Mouse (Mus musculus): ENCODE measurements around the gene Arfgef2. TPM values are rescaled to one million over a fixed set of nuclear protein-coding genes. Genes with fewer than 3 reads are reported as not detected.

Gene Arfgef2
- 4.1 and 4.2 TPM in 2 replicates for polyA plus RNA-seq (2015; fragmentation: Nextera tagmentation; extraction: Ambion mirVana)

- no peaks in the 10 kb centered on the region for H3K9me3 ChIP-seq (replicated peaks; ENCODE audit: control insufficient read depth, low read length)
- peak within 1 kb of the TSS; percentile 82 for H3K27ac ChIP-seq (ENCODE audit: low read length)
- peaks cover 27% of the 10 kb centered on the region for H3K4me1 ChIP-seq (ENCODE audit: control insufficient read depth, low read depth, low read length)
- WGBS (ENCODE audit: insufficient replicate concordance): under 1% methylated on average over 70 of the region's 76 CpGs
- H3K36me3 ChIP-seq (ENCODE audit: control insufficient read depth, insufficient read depth): no peaks in the 10 kb centered on the region
- H3K4me2 ChIP-seq (ENCODE audit: low read depth, low read length): peak within 1 kb of the TSS; percentile 94
- no peaks in the 10 kb centered on the region; the same call in none of the 2 replicates for H3K27me3 ChIP-seq (ENCODE audit: control insufficient read depth, insufficient read depth, low read depth, low read length)
- H3K9ac ChIP-seq (ENCODE audit: low read depth, low read length): peak within 1 kb of the TSS; percentile 91
- peak within 1 kb of the TSS; percentile 90 for H3K4me3 ChIP-seq (ENCODE audit: low read depth, low read length)
- peak; percentile 93 for ATAC-seq (ENCODE audit: low read depth)
Observed at GRCm38 (mm10) chr2:166805250-166806172, at the start of gene Arfgef2. Gene Arfgef2 (plus strand): TSS chr2:166805588.

GRCm38 (mm10) chr2:166757969-166758368 is 47.4 kb upstream of the Arfgef2 start:
- H3K27ac ChIP-seq (ENCODE audit: low read length): no peak overlapping the region
- no peaks in the 10 kb centered on the region for H3K9me3 ChIP-seq (replicated peaks; ENCODE audit: control insufficient read depth, low read length)
- no peak overlapping the region for H3K9ac ChIP-seq (ENCODE audit: low read depth, low read length)
- H3K36me3 ChIP-seq (ENCODE audit: control insufficient read depth, insufficient read depth): no peaks in the 10 kb centered on the region
- no peaks in the 10 kb centered on the region for H3K27me3 ChIP-seq (ENCODE audit: control insufficient read depth, insufficient read depth, low read depth, low read length)
- WGBS (ENCODE audit: insufficient replicate concordance): 17% methylated on average over 3 of the region's 3 CpGs
- ATAC-seq (ENCODE audit: low read depth): no peak
- no peak overlapping the region for H3K4me2 ChIP-seq (ENCODE audit: low read depth, low read length)
- H3K4me1 ChIP-seq (ENCODE audit: control insufficient read depth, low read depth, low read length): no peaks in the 10 kb centered on the region
- no peak overlapping the region for H3K4me3 ChIP-seq (ENCODE audit: low read depth, low read length)

GRCm38 (mm10) chr2:166764051-166764450 is 41.3 kb upstream of the Arfgef2 start:
- ATAC-seq (ENCODE audit: low read depth): no peak
- Histone ChIP-seq H3K4me3 (ENCODE audit: low read depth, low read length) (no peak overlapping the region), H3K4me2 (ENCODE audit: low read depth, low read length) (no peak overlapping the region), H3K4me1 (ENCODE audit: control insufficient read depth, low read depth, low read length) (no peaks in the 10 kb centered on the region), H3K27me3 (ENCODE audit: control insufficient read depth, insufficient read depth, low read depth, low read length) (no peaks in the 10 kb centered on the region), H3K9ac (ENCODE audit: low read depth, low read length) (no peak overlapping the region), H3K36me3 (ENCODE audit: control insufficient read depth, insufficient read depth) (no peaks in the 10 kb centered on the region), H3K9me3 (replicated peaks; ENCODE audit: control insufficient read depth, low read length) (no peaks in the 10 kb centered on the region), H3K27ac (ENCODE audit: low read length) (no peak overlapping the region)
- WGBS (ENCODE audit: insufficient replicate concordance): 50% methylated on average over 5 of the region's 5 CpGs

- Histone ChIP-seq H3K27me3 (ENCODE audit: control insufficient read depth, insufficient read depth, low read depth, low read length) (no peaks in the 10 kb centered on the region), H3K4me1 (ENCODE audit: control insufficient read depth, low read depth, low read length) (no peaks in the 10 kb centered on the region), H3K9ac (ENCODE audit: low read depth, low read length) (no peak overlapping the region), H3K27ac (ENCODE audit: low read length) (no peak overlapping the region), H3K9me3 (replicated peaks; ENCODE audit: control insufficient read depth, low read length) (no peaks in the 10 kb centered on the region), H3K4me3 (ENCODE audit: low read depth, low read length) (no peak overlapping the region), H3K36me3 (ENCODE audit: control insufficient read depth, insufficient read depth) (no peaks in the 10 kb centered on the region), H3K4me2 (ENCODE audit: low read depth, low read length) (no peak overlapping the region)
- WGBS (ENCODE audit: insufficient replicate concordance): 69% methylated on average over 9 of the region's 9 CpGs
- ATAC-seq (ENCODE audit: low read depth): no peak
Observed at GRCm38 (mm10) chr2:166767591-166767990, 37.8 kb upstream of the Arfgef2 start.

- WGBS (ENCODE audit: insufficient replicate concordance): 17% methylated on average over 11 of the region's 11 CpGs
- Histone ChIP-seq H3K4me3 (ENCODE audit: low read depth, low read length) (no peak overlapping the region), H3K4me2 (ENCODE audit: low read depth, low read length) (no peak overlapping the region)
Observed at GRCm38 (mm10) chr2:166771396-166771795, 34.0 kb upstream of the Arfgef2 start.

GRCm38 (mm10) chr2:166773587-166773986 is 31.8 kb upstream of the Arfgef2 start:
- H3K4me1 ChIP-seq (ENCODE audit: control insufficient read depth, low read depth, low read length): no peaks in the 10 kb centered on the region
- no peak for ATAC-seq (ENCODE audit: low read depth)
- no peak overlapping the region for H3K4me3 ChIP-seq (ENCODE audit: low read depth, low read length)
- no peaks in the 10 kb centered on the region for H3K36me3 ChIP-seq (ENCODE audit: control insufficient read depth, insufficient read depth)
- H3K4me2 ChIP-seq (ENCODE audit: low read depth, low read length): no peak overlapping the region
- no peaks in the 10 kb centered on the region for H3K27me3 ChIP-seq (ENCODE audit: control insufficient read depth, insufficient read depth, low read depth, low read length)
- H3K9ac ChIP-seq (ENCODE audit: low read depth, low read length): no peak overlapping the region
- no peak overlapping the region for H3K27ac ChIP-seq (ENCODE audit: low read length)
- 68% methylated on average over 10 of the region's 10 CpGs for WGBS (ENCODE audit: insufficient replicate concordance)
- no peaks in the 10 kb centered on the region for H3K9me3 ChIP-seq (replicated peaks; ENCODE audit: control insufficient read depth, low read length)

More at GRCm38 (mm10) chr2:166771396-166771795, 34.0 kb upstream of the Arfgef2 start:
- H3K9me3 ChIP-seq (replicated peaks; ENCODE audit: control insufficient read depth, low read length): no peaks in the 10 kb centered on the region
- ATAC-seq (ENCODE audit: low read depth): 0 out of 2 replicates have a peak, but pooled peaks have one; percentile 37
- no peaks in the 10 kb centered on the region for H3K4me1 ChIP-seq (ENCODE audit: control insufficient read depth, low read depth, low read length)
- no peaks in the 10 kb centered on the region for H3K27me3 ChIP-seq (ENCODE audit: control insufficient read depth, insufficient read depth, low read depth, low read length)
- H3K9ac ChIP-seq (ENCODE audit: low read depth, low read length): no peak overlapping the region
- H3K36me3 ChIP-seq (ENCODE audit: control insufficient read depth, insufficient read depth): no peaks in the 10 kb centered on the region
- H3K27ac ChIP-seq (ENCODE audit: low read length): peak overlapping the region; percentile 45; the same call in 1 of the 2 replicates

GRCm38 (mm10) chr2:166774275-166774674 is 31.1 kb upstream of the Arfgef2 start:
- no peak overlapping the region for H3K9ac ChIP-seq (ENCODE audit: low read depth, low read length)
- no peak overlapping the region for H3K27ac ChIP-seq (ENCODE audit: low read length)
- H3K36me3 ChIP-seq (ENCODE audit: control insufficient read depth, insufficient read depth): no peaks in the 10 kb centered on the region
- 73% methylated on average over 10 of the region's 10 CpGs for WGBS (ENCODE audit: insufficient replicate concordance)
- no peaks in the 10 kb centered on the region for H3K4me1 ChIP-seq (ENCODE audit: control insufficient read depth, low read depth, low read length)
- H3K4me2 ChIP-seq (ENCODE audit: low read depth, low read length): no peak overlapping the region
- H3K27me3 ChIP-seq (ENCODE audit: control insufficient read depth, insufficient read depth, low read depth, low read length): no peaks in the 10 kb centered on the region
- ATAC-seq (ENCODE audit: low read depth): no peak
- H3K9me3 ChIP-seq (replicated peaks; ENCODE audit: control insufficient read depth, low read length): no peaks in the 10 kb centered on the region
- H3K4me3 ChIP-seq (ENCODE audit: low read depth, low read length): no peak overlapping the region

- Histone ChIP-seq H3K9me3 (replicated peaks; ENCODE audit: control insufficient read depth, low read length) (no peaks in the 10 kb centered on the region), H3K9ac (ENCODE audit: low read depth, low read length) (no peak overlapping the region), H3K36me3 (ENCODE audit: control insufficient read depth, insufficient read depth) (no peaks in the 10 kb centered on the region), H3K27me3 (ENCODE audit: control insufficient read depth, insufficient read depth, low read depth, low read length) (no peaks in the 10 kb centered on the region), H3K4me1 (ENCODE audit: control insufficient read depth, low read depth, low read length) (no peaks in the 10 kb centered on the region), H3K27ac (ENCODE audit: low read length) (no peak overlapping the region), H3K4me3 (ENCODE audit: low read depth, low read length) (no peak overlapping the region), H3K4me2 (ENCODE audit: low read depth, low read length) (no peak overlapping the region)
- 70% methylated on average over 11 of the region's 11 CpGs for WGBS (ENCODE audit: insufficient replicate concordance)
- no peak for ATAC-seq (ENCODE audit: low read depth)
Observed at GRCm38 (mm10) chr2:166775357-166775893, 30.0 kb upstream of the Arfgef2 start.

GRCm38 (mm10) chr2:166776272-166776671 is 29.1 kb upstream of the Arfgef2 start:
- Histone ChIP-seq H3K9ac (ENCODE audit: low read depth, low read length) (no peak overlapping the region), H3K36me3 (ENCODE audit: control insufficient read depth, insufficient read depth) (no peaks in the 10 kb centered on the region), H3K4me2 (ENCODE audit: low read depth, low read length) (no peak overlapping the region), H3K9me3 (replicated peaks; ENCODE audit: control insufficient read depth, low read length) (no peaks in the 10 kb centered on the region), H3K4me3 (ENCODE audit: low read depth, low read length) (no peak overlapping the region), H3K27me3 (ENCODE audit: control insufficient read depth, insufficient read depth, low read depth, low read length) (no peaks in the 10 kb centered on the region), H3K4me1 (ENCODE audit: control insufficient read depth, low read depth, low read length) (no peaks in the 10 kb centered on the region), H3K27ac (ENCODE audit: low read length) (no peak overlapping the region)
- WGBS (ENCODE audit: insufficient replicate concordance): 6% methylated on average over 2 of the region's 2 CpGs
- ATAC-seq (ENCODE audit: low read depth): no peak

Measured in liver, embryonic 16.5 days (tissue).